9 mouse cellular contexts compared by ENCODE assay signal in the genomic region with DNA sequence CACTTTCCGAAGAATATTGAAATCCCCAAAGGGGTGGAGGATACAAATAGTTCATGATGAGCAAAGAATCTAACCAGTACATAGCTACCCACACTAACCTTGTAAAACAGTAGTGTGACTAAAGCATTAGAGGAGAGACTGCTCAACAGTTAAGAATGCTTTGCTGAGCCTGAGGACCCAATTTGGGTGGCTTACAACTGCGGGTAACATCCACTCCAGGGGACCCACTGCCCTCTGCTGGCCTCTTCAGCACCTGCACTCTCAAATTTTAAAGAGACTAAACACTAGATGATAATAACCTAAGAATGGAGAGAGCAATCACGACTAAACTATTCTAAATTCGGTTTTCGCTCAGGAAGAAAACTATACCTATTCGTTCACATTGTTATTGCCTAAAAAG. TPM values are rescaled to one million over a fixed set of nuclear protein-coding genes. Genes with fewer than 3 reads are reported as not detected.
A peak's percentile ranks its signal among the peaks of the same experiment; 100 is the strongest.
DNase-seq lines count a peak whose midpoint lies in the region; ATAC-seq and TF ChIP-seq lines count a peak whose summit lies in the region.
"Had no signal": no experiment of that assay in that cellular context is flagged by ENCODE, and none has a peak within 500 bp of the region (broad histone marks: within the 10 kb centered on the region; RNA-seq: fewer than 3 reads in every experiment).

No protein-coding gene starts in this region.

- intact Hi-C loops in heart, adult 2 months (cut with DNase I): loop anchor here (1.0 to 5.0 kb wide), 3 partner anchors 152 to 321 kb away; no protein-coding TSS in a partner anchor
- intact Hi-C loops in gastrocnemius, postnatal 14 days (cut with DNase I; ENCODE audit: low total_unique reads): loop anchor here (5.0 to 10.0 kb wide), 2 partner anchors 154 to 322 kb away; no protein-coding TSS in a partner anchor

- H3K79me2 ChIP-seq in heart, adult 2 months (replicated peaks; ENCODE audit: control insufficient read depth, insufficient read depth, low read length): no peaks in the 10 kb centered on the region

- H3K4me2 ChIP-seq in heart, embryonic 11.5 days: no peak overlapping the region
- H3K4me2 ChIP-seq in lung, postnatal 0 days (replicated peaks; ENCODE audit: low read depth, low read length): no peak overlapping the region
- H3K4me2 ChIP-seq: embryonic facial prominence, embryonic 15.5 days had no signal

- no peak for ATAC-seq in heart, embryonic 11.5 days (replicated peaks; ENCODE audit: insufficient number of reproducible peaks, low FRiP score, low TSS enrichment)
- ATAC-seq in lung, postnatal 0 days: no peak; the same call in 1 of the 2 replicates

- H3K36me3 ChIP-seq in heart, adult 2 months (ENCODE audit: control insufficient read depth, insufficient read depth, low read length): no peaks in the 10 kb centered on the region
- H3K36me3 ChIP-seq in heart, embryonic 11.5 days (ENCODE audit: control insufficient read depth, insufficient read depth, low read length): no peaks in the 10 kb centered on the region
- H3K36me3 ChIP-seq in testis, adult 2 months (ENCODE audit: control insufficient read depth, insufficient read depth, low read length): no peaks in the 10 kb centered on the region
- H3K36me3 ChIP-seq in lung, postnatal 0 days (ENCODE audit: insufficient read depth, low read length): no peaks in the 10 kb centered on the region
- H3K36me3 ChIP-seq: embryonic facial prominence, embryonic 15.5 days had no signal

- no peaks in the 10 kb centered on the region for H3K4me1 ChIP-seq in heart, adult 2 months (ENCODE audit: control insufficient read depth, insufficient read depth, low read length)
- H3K4me1 ChIP-seq in heart, embryonic 11.5 days (ENCODE audit: control insufficient read depth, insufficient read depth, low read length): 0 out of 2 replicates have a peak, but pooled peaks cover 6% of the 10 kb centered on the region
- peaks cover 2% of the 10 kb centered on the region; the same call in 1 of the 2 replicates for H3K4me1 ChIP-seq in testis, adult 2 months (ENCODE audit: control insufficient read depth, insufficient read depth, low read length)
- H3K4me1 ChIP-seq in lung, postnatal 0 days (ENCODE audit: insufficient read depth, low read depth, low read length): no peaks in the 10 kb centered on the region

- TF ChIP-seq CTCF in heart, adult 2 months (IDR thresholded peaks at IDR 0.05): peak; percentile 81
- peak; percentile 61 for TF ChIP-seq CTCF in testis, adult 2 months (IDR thresholded peaks at IDR 0.05; ENCODE audit: control insufficient read depth, insufficient read depth, insufficient replicate concordance, low read depth, low read length)
- peak; percentile 63 for TF ChIP-seq CTCF in brain, embryonic 14.5 days (IDR thresholded peaks at IDR 0.05; ENCODE audit: borderline replicate concordance, extremely low read depth, insufficient read depth, insufficient read length)
- peak; percentile 84 for TF ChIP-seq CTCF in lung, postnatal 0 days (IDR thresholded peaks at IDR 0.05)

- peak; percentile 15 to 47 for DNase-seq in heart, adult 2 months
- DNase-seq in testis, postnatal 14 days (ENCODE audit: low spot score): no peak
- peak; percentile 53 for DNase-seq in brain, embryonic 14.5 days (ENCODE audit: low read depth)
- peak; percentile 52 for DNase-seq in gastrocnemius, postnatal 14 days
- DNase-seq in lung, postnatal 0 days (ENCODE audit: low spot score): peak; percentile 58
- DNase-seq in thymus, postnatal 10 days (ENCODE audit: low spot score in 2 of 2): peak; percentile 6 to 35

- no peak for TF ChIP-seq EP300 in heart, adult 2 months (IDR thresholded peaks at IDR 0.05; ENCODE audit: insufficient read depth, low read depth, low read length)
- TF ChIP-seq EP300 in lung, postnatal 0 days (IDR thresholded peaks at IDR 0.05): no peak

- no peak overlapping the region for H3K27ac ChIP-seq in heart, adult 2 months
- no peak overlapping the region for H3K27ac ChIP-seq in heart, embryonic 11.5 days (ENCODE audit: low read depth, low read length)
- H3K27ac ChIP-seq in testis, adult 2 months (ENCODE audit: control insufficient read depth, insufficient read depth, low read depth, low read length): no peak overlapping the region
- H3K27ac ChIP-seq in lung, postnatal 0 days (ENCODE audit: low read length): no peak overlapping the region
- H3K27ac ChIP-seq: embryonic facial prominence, embryonic 15.5 days had no signal

- no peaks in the 10 kb centered on the region for H3K27me3 ChIP-seq in heart, adult 2 months (ENCODE audit: control insufficient read depth, insufficient read depth, low read length)
- H3K27me3 ChIP-seq in heart, embryonic 11.5 days (ENCODE audit: control insufficient read depth, insufficient read depth, low read length): no peaks in the 10 kb centered on the region
- no peaks in the 10 kb centered on the region for H3K27me3 ChIP-seq in testis, adult 2 months (ENCODE audit: control insufficient read depth, insufficient read depth, low read length)
- no peaks in the 10 kb centered on the region for H3K27me3 ChIP-seq in lung, postnatal 0 days (replicated peaks; ENCODE audit: insufficient read depth, low read length)
- H3K27me3 ChIP-seq: embryonic facial prominence, embryonic 15.5 days had no signal

- no peaks in the 10 kb centered on the region for H3K9me3 ChIP-seq in heart, embryonic 11.5 days (replicated peaks; ENCODE audit: control insufficient read depth, low read length)
- H3K9me3 ChIP-seq in lung, postnatal 0 days (ENCODE audit: low read length): no peaks in the 10 kb centered on the region
- H3K9me3 ChIP-seq: embryonic facial prominence, embryonic 15.5 days had no signal

- WGBS in heart, adult 2 months: 53% methylated on average over 6 of the region's 6 CpGs
- WGBS in heart, embryonic 11.5 days (ENCODE audit: insufficient replicate concordance): 46% methylated on average over 6 of the region's 6 CpGs
- 57% methylated on average over 6 of the region's 6 CpGs for WGBS in lung, postnatal 0 days

- H3K9ac ChIP-seq in heart, adult 2 months (ENCODE audit: low read depth, low read length): no peak overlapping the region
- no peak overlapping the region for H3K9ac ChIP-seq in heart, embryonic 11.5 days (ENCODE audit: low read depth, low read length)
- H3K9ac ChIP-seq in lung, postnatal 0 days (replicated peaks; ENCODE audit: low read depth): no peak overlapping the region
- H3K9ac ChIP-seq: embryonic facial prominence, embryonic 15.5 days had no signal

- H3K4me3 ChIP-seq in heart, adult 2 months: no peak overlapping the region
- no peak overlapping the region for H3K4me3 ChIP-seq in heart, embryonic 11.5 days (ENCODE audit: low read depth, low read length)
- H3K4me3 ChIP-seq in testis, adult 2 months (ENCODE audit: control insufficient read depth, low read depth, low read length): no peak overlapping the region
- no peak overlapping the region for H3K4me3 ChIP-seq in lung, postnatal 0 days (ENCODE audit: low read depth, low read length)
- H3K4me3 ChIP-seq: embryonic facial prominence, embryonic 15.5 days had no signal

- TF ChIP-seq POLR2A in heart, adult 2 months (IDR thresholded peaks at IDR 0.05; ENCODE audit: insufficient read depth, low read depth, low read length): no peak
- no peak for TF ChIP-seq POLR2A in testis, adult 2 months (IDR thresholded peaks at IDR 0.05; ENCODE audit: control insufficient read depth, low read depth, low read length)
- TF ChIP-seq POLR2A in brain, embryonic 14.5 days (IDR thresholded peaks at IDR 0.05; ENCODE audit: borderline replicate concordance, extremely low read depth, insufficient read depth, insufficient read length, poor library complexity, severe bottlenecking): no peak

RNA-seq across cellular contexts. Expression of gene Lrrc17, which starts 43.4 kb away (rescaled TPM):
- 1 to 10 TPM; 2.0 to 3.1 TPM for total RNA-seq in heart, adult 2 months (2021)
- polyA plus RNA-seq in heart, adult 2 months (2012; rRNA removed): 2.7 and 4.7 TPM in 2 replicates
- polyA plus RNA-seq in heart, embryonic 11.5 days (2014; fragmentation: Nextera tagmentation; extraction: Ambion mirVana): 5.0 and 5.1 TPM in 2 replicates
- 0.99 and 1.2 TPM in 2 replicates for polyA plus RNA-seq in testis, adult 2 months (2012; rRNA removed)
- polyA plus RNA-seq in brain, embryonic 14.5 days (2012; rRNA removed): 6.6 and 12.2 TPM in 2 replicates
- total RNA-seq in gastrocnemius, postnatal 14 days (2021): 10 to 100 TPM in 1 of 2 experiments, 1 to 10 TPM in 1; 9.8 to 14.3 TPM
- 33.5 and 35.7 TPM in 2 replicates for polyA plus RNA-seq in lung, postnatal 0 days (2015; fragmentation: Nextera tagmentation; extraction: Ambion mirVana)

RNA-seq across cellular contexts. Expression of gene Fbxl13, which starts 58.7 kb away (rescaled TPM):
- not detected for total RNA-seq in heart, adult 2 months (2021)
- 0.35 and 0.47 TPM in 2 replicates for polyA plus RNA-seq in heart, adult 2 months (2012; rRNA removed)
- polyA plus RNA-seq in heart, embryonic 11.5 days (2014; fragmentation: Nextera tagmentation; extraction: Ambion mirVana): 0.06 and 0.20 TPM in 2 replicates
- polyA plus RNA-seq in testis, adult 2 months (2012; rRNA removed): 84.2 and 92.2 TPM in 2 replicates
- polyA plus RNA-seq in brain, embryonic 14.5 days (2012; rRNA removed): 0.42 and 0.54 TPM in 2 replicates
- under 1 TPM; 0.16 to 0.22 TPM for total RNA-seq in gastrocnemius, postnatal 14 days (2021)
- 1.1 and 1.2 TPM in 2 replicates for polyA plus RNA-seq in lung, postnatal 0 days (2015; fragmentation: Nextera tagmentation; extraction: Ambion mirVana)

RNA-seq across cellular contexts. Expression of gene Armc10, which starts 58.9 kb away (rescaled TPM):
- total RNA-seq in heart, adult 2 months (2021): 1 to 10 TPM; 8.0 to 9.4 TPM
- 10.8 and 12.2 TPM in 2 replicates for polyA plus RNA-seq in heart, adult 2 months (2012; rRNA removed)
- polyA plus RNA-seq in heart, embryonic 11.5 days (2014; fragmentation: Nextera tagmentation; extraction: Ambion mirVana): 26.1 and 30.3 TPM in 2 replicates
- 8.9 and 9.3 TPM in 2 replicates for polyA plus RNA-seq in testis, adult 2 months (2012; rRNA removed)
- polyA plus RNA-seq in brain, embryonic 14.5 days (2012; rRNA removed): 91.6 and 112 TPM in 2 replicates
- total RNA-seq in gastrocnemius, postnatal 14 days (2021): 1 to 10 TPM; 6.2 to 6.8 TPM
- polyA plus RNA-seq in lung, postnatal 0 days (2015; fragmentation: Nextera tagmentation; extraction: Ambion mirVana): 30.1 and 33.4 TPM in 2 replicates

Comparison
In these comparisons a context has a peak if more than half of its experiments do, and no peak if none do; other contexts are left out.
1. RNA of gene Fbxl13, which starts 58.7 kb away (polyA plus RNA-seq): 84.2 to 92.2 TPM in testis, adult 2 months; 1.1 to 1.2 TPM in lung, postnatal 0 days, 0.35 to 0.47 TPM in heart, adult 2 months, 0.42 to 0.54 TPM in brain, embryonic 14.5 days and 0.06 to 0.20 TPM in heart, embryonic 11.5 days; every median in the first group is over 10 times any median in the second.
2. Peak in every context shown above with its lines, with median percentiles within 50 percentile points of each other: CTCF ChIP-seq.